Mouse (Mus musculus) retina, postnatal 1 day (tissue): Measurements from ENCODE around the gene Med12l.
A peak's percentile ranks its signal among the peaks of the same experiment; 100 is the strongest.

ENCODE experiments used
- DNase-seq: peaks from one replicate; pipeline ENCODE4 v3.0.0-alpha.2; 2012

The Med12l gene

DNA sequence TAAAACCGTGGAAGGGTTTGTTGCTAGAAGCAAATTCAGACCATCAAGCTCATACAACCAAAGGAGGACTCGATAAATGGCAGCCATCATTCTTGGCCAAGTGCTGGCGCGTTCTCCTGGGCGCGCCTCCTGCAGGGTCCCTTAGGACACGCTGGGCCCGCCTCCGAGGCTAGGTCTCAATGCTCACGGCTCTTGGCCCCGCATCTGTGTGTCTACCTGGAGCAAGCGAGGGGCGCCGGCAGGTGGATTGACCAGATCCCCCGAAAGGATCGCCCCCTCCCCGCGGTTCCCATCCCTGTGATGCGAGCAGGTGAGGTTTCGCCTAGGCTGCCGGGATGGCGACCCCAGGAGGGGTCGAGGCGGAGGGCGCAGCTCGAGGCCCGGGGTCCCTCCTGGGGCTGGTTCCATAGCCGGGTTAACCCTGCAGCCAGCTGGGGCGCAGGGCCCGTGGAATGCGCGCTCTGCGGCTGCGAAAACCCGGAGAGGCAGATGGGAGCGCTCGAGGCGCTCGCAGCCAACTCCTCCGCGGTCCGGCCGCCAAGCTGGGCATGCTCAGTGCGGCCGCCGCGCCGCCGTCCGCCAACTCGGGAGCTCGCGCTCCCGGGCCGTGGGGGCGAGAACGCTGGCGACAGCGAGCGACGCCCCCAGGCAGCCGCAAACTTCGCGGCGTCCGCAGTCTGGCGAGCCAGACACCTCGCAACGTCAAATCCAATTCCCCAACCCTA, at the start of gene Med12l:
Med12l (plus strand) TSS at position 555 of the 725 bp plus-strand sequence.
- DNase-seq: peak; percentile 88

DNA sequence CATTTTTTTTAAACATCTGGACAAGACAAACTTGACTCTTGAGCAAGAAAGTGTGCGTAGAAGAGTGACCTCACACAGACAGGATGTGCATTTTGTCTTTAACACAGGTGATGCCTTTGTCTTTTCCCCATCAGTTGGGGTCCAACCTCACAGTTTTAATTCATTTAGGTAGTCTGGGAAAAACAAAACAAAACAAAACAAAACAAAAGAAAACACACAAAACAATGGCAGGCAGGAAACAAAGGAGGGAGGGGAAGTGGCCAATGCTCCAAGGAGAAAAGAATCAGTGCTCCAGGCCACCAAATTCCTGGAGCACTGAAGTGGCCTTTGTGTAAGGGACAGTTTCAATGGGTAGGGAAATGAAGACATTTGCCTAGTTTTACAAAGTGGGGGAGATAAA, 44.5 kb upstream of the Med12l start:
- no peak for DNase-seq

DNA sequence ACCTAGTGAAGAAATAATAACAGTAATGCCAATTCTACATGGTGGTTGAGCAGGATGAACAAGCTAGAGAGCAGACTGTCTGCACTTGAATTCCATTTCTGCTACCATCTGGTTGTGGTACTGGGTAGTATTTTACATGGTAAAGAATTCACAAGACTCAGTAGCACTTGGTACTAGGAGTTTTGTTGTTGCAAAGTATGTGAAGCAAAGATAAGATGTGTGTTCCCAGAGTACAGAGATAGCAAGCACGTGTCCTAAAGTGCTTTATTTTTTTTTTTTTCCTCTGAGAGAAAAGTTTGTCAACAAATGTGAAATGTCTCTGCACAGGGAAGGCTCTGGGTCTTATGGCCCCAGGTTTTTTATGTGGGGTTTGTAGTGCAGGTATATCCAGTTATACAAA, 28.2 kb upstream of the Med12l start:
- no peak for DNase-seq

DNA sequence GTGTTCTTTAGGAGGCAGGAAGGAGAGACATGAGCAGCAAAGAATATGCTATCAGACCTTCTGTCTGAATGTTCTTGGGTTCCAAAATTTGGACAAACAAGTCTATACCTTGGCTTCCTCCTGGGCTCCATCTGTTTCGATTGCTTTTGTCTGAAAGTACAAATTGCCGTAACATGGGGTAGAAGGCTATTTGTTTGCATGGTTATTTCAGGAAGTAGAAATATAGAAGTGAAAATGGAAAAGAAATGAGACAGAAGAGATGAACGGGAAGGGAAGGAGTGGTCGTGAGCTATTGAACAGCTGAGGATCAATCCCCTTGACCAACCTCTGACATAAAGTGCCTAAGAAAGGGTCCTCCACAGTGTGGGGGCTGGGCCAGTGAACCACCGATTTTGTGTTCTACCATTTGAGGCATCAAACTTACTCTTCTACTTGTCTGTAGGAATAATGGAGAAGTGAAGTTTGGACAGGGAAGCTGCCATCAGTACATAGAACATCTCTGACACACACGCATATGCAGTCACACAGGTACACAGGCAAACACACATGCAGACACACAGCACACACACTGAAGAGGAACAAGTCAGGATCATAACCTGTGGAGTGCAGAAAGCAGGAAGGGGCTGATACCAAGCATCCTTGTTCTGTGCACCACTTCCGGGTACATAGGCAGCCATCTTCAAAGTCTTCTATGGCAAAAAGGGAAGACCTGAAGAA, 27.6 kb upstream of the Med12l start:
- DNase-seq: no peak

DNA sequence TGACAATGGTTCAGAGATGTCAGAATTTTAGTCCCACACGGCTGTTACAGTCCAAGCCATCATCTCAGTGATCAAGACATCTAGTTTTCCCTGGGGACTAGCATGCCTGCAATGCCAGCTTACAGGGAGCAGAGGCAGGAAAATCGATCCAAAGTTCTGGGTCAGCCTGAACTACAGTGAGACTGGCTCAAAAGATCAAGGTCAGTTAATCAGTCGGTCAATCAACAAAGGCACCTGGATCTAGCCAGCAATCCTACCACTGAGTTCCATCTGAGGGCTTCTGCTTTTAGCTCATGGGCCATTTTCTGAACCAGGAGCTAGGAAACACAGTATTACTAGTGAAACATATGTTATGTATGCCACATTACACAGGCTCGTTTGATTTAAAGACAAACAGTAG, 25.0 kb upstream of the Med12l start:
- no peak for DNase-seq

DNA sequence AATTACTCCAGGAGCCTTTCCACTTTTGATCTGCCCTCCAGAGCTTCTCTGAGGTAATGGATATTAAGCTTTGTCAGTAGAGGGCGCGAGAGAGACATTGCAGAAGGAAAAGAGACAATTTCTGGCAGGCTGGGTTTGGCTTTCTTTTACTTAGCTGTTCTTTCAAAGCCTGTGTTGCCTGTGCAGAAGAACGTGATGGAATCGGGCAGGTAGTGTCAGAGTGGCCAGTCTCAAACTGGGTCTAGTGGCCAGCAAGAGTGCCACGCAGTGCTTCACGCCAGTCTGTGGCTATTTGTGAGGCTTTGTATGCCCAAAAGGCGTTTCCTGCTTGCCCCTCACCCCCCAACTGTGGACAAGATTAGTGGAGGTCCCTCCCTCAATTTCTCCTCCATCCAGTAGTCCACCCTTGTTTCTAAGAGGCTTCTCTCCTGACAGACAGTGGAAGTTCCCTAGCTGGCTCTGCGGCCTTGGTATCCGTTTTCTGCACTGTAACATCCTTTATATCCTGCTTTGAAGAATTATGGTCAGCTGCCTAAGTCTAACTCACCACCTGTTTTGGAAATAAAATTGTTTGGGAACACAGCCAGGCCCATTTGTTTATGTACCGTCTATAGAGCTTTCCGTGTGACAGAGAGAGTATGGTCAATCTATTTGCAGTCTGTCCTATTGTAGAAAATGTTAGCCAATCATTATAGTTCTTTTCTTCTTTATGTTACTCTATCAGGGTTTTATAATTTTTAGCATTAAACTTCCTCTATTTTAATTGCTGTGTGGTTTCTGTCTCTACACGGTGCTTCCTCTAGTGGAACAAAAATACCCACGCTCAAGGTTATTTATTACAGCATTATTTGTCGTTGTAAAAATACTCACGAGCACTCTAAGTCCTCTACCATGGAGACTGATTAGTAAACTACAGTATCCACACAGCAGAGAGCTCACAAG, 22.5 kb upstream of the Med12l start:
- DNase-seq: peak; percentile 89

DNA sequence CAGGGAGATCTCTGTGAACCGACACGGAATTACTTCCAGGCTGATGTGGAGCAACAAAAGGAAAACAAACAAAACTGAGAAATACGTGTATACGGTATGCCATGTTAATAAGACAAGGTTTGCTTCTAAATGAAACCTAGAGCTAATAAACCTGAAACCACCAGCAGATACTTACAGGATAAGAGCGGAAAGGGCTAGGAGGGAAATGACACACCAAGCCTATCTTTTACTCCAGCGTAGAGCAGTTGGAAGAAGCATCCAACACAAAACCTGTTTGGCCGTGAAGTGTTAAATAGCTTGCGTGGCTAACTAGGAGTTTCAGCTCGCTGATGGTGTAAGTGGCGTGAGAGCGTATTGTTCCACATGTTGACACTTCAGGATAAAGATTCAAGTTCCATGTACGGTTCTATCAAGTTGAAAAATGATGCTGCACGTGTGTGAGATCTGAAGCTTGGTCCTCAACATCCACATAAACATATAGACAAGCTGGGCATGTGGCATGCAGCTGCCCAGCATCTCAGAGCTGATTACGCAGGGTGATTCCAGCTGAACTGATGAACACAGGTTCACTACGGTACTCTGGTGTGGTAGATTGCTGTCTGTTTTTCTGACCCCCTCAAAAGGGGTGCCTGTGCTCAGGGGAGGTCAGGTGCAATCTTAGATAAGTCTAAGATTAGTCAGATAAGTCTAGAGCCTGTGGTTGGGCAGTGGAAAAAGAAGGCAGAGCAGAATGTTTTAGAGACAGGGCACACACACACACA, 21.6 kb upstream of the Med12l start:
- no peak for DNase-seq

DNA sequence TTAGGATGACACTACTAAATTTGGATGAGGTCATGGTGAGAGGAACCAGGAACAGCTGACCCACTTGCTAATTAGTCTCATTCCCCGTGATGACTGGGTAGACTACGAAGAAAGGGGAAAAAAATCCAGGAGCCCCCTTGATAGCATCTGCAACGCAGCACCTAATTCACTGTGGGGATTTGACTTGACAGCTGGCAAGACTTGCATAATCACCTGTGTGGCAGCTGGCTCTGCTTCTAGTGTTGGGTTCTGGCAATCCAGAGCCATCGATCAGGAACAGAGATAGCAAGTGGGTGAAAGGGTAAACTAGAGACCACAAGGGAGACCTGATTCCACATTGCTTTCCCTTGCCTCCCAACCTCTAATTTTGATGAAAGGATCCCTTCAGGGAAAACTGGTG, 19.8 kb upstream of the Med12l start:
- no peak for DNase-seq

DNA sequence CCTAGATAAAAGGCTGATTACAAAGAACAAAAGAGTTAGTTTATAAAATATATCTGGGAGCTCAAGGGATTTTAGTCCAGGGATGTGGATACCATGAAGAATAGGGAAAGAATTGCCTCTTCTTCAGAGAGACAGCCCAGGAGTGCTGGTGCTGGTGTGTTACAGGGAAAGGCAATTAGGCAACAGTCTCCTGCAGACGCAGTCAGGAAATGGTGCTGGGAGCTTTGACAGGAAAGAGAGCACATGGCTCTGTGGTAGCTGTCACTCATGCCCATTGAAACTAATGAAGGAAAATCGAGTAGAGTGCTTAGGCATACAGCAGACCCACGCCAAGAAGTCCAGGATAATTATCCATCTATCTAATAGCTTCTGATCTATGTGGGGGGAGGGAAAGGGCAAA, 16.3 kb upstream of the Med12l start:
- DNase-seq: no peak

DNA sequence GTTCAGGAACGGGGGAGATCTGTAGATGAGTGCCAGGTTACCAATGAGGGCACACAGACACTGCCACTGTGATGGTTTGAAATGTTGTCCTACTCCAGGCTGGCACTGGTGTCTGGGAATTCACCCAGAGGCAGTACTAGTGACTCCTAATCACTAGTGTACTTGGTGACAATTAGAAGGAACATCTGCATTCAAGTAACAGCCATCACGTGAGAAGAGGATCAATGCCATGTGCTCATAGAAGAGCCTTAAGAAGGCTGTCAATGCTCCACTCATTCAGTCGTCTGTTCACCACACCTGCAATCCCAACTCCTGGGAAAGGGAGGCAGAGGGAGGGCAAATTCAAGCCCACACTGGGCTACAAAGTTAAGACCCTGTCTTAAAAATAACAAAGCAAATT, 15.1 kb upstream of the Med12l start:
- no peak for DNase-seq

DNA sequence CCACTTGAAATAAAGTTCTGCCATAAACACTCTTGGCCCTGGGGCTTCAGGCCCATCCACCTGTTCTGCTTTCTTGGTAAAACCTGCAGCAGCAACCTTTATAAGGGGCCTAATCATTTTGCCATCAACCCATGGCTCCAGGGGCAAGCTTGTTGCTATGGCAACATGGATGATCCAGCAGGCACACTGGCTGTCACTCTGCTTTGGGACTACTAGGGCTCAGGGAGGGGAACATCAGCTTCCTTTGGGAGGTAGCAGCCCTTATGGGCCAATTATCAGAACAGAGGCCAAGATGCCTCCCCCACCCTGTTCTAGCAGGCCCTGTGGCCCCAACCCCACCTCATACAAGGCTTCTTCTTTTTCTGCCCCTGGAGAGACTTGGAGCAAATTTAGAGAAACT, 13.5 kb upstream of the Med12l start:
- DNase-seq: peak; percentile 34

DNA sequence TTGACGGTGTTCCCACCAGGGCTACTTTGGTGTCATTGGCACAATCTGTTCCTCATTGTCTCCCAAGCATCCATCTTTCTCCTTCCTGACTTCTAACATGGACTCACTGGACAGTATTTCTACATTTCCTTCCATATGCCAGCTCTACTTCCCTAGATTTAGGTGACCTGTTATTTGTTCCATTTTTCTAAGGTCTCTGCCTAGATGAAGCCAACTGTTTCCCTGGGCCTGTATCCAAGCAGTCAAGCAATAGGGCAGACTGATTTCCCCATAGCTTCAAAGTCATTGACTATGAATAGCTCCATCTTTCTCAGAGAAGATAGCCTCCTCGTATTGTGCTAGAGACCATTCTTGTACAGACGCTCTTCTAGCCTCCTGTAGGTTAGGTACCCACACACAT, 12.0 kb upstream of the Med12l start:
- DNase-seq: no peak

DNA sequence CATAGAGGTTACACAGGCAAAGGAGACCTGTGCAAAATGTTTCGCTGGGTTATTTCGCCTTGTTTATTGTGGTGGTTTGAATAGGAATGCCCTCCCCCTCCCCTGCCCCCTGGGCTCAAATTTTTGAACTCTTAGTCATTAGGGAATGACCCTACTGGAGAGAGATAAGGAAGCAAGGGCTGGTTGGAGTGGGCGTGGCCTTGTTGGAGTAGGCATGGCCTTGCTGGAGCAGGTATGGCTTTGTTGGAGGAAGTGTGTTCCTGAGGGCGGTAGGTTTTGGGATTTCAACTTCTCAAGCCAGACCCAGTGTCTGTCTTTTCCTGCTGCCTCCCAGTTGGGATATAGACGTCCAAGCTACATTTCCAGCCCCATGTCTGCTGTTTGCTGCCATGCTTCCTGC, 1.9 kb upstream of the Med12l start:
- DNase-seq: no peak

DNA sequence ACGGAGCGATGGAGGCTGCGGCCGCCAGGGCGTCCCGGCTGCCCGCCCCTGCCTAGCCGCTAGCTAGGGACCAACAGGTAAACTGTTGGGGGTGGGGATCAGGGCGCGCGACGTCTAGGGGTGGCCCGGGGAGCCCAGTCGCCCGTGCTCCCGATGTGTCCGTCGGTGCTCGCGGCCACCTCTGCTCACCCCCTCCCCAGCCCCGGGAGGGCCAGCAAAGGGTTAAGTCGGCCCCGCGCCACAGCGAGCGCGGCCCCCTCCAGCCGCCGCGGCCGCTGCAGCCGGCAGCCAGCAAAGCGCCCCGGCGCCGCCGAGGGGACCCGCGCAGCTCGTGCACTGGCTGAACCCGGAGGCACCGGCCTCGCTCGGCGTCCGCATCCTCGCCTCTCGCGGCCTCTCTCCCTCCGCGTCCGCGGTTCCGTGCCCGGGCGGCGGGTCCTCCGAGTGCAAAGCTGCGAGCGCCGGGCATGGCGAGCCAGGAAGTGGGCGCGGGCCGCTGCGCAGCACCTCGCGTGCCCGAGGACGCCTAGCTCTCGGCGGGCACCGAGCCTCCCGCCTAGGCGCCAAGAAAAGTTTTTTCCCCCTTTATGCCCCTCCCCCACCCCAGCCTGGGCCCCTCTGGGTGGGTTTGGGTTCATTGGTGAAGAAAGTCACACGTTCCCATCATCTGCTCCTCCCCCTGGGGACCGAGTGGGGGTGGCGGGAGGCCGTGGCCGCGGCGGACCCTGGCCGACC, 538 bp downstream of the Med12l start:
- DNase-seq: peak; percentile 86

DNA sequence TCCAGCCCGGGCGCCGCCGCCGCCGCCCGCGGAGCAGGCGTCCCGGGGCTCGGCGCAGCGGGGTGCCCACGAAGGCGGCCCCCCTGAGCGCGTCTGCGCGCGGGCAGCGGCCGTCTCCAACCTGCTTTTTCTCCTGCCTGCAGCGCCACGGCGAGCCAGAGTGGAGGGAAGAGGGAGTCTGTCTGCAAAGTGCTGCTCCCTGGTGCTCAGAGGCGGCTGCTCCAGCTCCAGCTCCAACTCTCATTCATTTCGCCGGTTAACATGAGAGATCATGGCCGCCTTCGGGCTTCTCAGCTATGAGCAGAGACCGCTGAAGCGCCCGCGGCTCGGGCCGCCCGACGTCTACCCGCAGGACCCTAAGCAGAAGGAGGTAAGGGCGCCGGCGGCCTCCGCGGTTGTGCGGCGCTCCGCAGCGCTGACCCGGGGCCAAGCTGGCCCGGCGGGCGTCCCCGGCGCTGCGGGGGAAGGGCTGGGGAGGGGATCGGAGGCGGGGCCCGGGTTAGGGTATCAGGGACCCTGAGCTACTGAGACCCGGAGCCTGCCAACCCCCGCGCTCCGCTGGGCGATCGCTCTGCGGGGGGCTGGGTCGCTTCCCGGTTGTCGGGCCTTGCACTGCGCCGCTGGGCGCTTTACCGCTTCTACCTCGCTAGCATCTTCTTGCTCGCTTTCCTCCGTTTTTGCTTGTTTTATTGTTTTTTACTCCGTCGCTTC, 1.3 kb downstream of the Med12l start:
- DNase-seq: peak; percentile 92

DNA sequence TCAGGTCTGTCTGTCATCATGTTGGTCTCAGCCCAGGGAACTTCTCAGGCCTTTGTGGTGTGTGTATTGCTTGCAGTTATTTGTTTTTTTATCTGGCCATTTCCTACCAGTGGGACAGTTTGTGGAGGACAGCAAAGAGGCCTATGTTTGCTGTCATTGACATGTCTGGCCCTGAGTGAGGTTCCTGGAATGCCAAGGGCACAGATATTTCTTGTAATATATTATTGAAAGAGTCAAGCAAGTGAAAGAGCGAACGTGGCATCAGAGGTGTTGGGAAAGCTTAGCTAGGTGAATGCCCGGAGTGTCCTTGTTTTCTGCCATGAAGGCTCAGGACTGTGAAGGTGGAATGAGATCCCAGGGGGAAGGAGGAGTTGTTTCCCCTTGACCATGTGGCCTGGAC, 4.7 kb downstream of the Med12l start:
- no peak for DNase-seq

DNA sequence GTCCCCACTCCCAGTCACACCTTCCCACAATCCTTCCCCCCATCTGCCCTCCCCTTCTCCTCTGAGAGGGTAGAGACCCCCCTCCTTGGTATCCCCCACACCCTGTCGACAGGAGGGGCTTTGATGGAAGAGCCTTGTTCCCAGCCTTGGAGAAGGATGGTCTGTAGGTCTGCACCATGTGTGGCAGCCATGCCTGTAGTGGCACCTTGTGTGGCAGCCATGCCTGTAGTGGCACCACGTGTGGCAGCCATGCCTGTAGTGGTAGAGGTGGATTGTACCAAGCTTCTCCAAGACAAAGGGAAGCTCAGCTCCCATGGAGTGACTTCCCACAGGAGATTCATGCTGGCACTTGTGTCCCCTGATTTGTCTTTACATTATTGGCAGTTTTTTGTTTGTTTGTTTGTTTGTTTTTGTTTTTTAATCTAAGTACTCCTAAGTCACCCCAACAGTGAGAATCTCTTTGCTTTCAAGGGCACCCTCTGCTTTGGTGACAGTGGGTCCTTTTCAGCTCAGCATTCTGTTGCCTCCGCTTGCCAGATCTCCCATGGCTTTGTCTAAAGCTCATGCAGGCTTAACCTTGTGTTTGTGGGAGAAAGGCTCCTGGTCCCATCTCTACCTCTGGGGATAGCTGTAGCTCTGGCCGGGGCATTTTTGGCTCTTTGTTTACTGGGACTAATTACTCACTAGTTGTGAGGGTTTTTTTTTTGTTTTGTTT, 10.2 kb downstream of the Med12l start:
- DNase-seq: no peak

DNA sequence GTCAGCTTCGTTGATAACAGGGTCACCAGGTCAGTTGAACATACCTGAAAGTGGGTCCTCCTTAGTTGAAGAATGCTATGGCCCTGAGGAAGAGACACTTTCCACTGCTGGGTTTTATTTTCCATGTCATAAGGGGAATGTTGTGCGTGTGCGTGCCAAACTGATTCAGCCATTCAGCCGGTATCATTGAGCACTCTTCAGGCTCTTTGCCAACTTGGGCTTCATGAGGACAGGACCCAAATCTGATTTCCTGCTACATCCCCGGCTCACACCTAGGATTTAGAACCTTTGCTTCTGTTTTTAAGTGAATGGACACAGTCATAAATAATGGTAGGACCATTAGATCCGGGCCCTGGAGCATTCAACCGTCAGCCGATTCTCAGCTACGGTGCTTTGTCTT, 10.9 kb downstream of the Med12l start:
- DNase-seq: no peak

DNA sequence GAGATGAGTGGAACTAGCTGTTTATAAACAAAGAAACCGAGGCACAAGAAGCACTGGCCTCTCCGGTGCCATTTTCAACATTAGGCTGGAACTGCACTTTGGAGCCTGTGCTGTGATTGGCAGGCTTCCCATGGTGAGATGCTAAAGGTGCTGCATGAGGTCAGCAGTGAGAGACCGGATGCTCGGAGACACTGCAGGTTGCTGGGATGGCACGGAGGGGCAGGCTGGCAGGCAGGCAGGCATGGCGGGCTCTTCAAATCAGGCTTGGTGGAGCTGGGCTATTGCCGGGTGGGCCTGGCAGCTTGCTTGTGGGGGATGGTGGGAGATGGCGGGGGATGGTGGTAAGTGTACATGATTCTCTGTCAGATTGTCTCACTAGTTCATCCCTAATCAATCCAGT, 15.6 kb downstream of the Med12l start:
- DNase-seq: no peak

DNA sequence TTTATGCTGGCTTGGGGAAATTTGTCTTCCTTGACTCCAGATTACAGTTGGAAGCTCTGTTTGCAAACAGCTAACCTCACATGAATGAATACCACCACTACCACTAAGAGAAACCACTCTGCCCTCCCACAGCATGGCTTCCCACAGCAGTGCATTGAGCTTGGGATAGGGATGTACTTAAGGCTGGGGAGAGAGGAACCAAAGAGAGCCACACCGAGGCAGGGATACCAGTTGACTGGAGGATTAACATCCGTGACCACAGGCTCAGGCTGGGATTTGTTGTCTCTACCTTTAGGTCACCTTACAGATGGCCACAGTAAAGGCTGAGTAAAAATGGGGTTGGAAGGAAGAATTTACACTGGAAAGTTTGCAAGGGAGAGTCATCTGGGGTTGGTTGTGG, 16.6 kb downstream of the Med12l start:
- no peak for DNase-seq

DNA sequence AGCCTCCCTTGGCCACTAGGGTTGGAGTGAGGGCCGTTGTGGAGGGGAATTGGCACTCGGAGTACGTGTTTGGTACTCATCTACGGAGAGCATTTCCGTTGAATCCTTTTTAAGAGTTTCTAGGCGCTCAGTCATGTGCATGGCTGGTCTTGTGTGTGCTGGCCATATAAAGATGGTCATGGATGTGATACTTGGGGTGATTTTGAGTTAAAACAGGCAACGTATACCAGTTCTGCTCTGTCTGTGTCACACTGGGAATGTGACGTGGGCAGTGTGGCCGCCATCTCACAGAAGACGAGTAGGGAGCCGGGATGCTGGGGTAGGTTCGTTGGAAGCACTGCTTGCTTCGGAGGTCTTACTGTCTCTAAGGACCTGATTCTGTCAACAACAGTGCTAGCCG, 17.3 kb downstream of the Med12l start:
- DNase-seq: no peak
